Mouse (Mus musculus): ENCODE measurements around the gene Suv39h1.

- TF ChIP-seq CTCF (IDR thresholded peaks at IDR 0.05 in 2 of 3, conservative IDR thresholded peaks at IDR 0.05 in 1 of 3; ENCODE audit: control insufficient read depth in 1 of 3, insufficient read depth in 1 of 3, low read depth in 2 of 3, low read length in 3 of 3, poor library complexity in 1 of 3, severe bottlenecking in 1 of 3) (no peak), POLR2A (IDR thresholded peaks at IDR 0.05; ENCODE audit: control insufficient read depth in 1 of 2, insufficient read depth in 1 of 2, low read depth in 1 of 2, low read length in 2 of 2, poor library complexity in 1 of 2) (no peak), ZMIZ1 (IDR thresholded peaks at IDR 0.05; ENCODE audit: low read depth, low read length) (no peak), MAFK (IDR thresholded peaks at IDR 0.05; ENCODE audit: borderline replicate concordance, low read depth, low read length) (no peak), MXI1 (IDR thresholded peaks at IDR 0.05; ENCODE audit: low read depth, low read length) (no peak), SIN3A (IDR thresholded peaks at IDR 0.05; ENCODE audit: low read length) (no peak), ZC3H11A (IDR thresholded peaks at IDR 0.05; ENCODE audit: low read depth, low read length) (no peak), TCF12 (IDR thresholded peaks at IDR 0.05; ENCODE audit: low read depth, low read length) (peak; percentile 67), E2F4 (IDR thresholded peaks at IDR 0.05; ENCODE audit: borderline replicate concordance, low read depth, low read length) (no peak), ZNF384 (IDR thresholded peaks at IDR 0.05; ENCODE audit: low read depth, low read length) (no peak), CHD2 (IDR thresholded peaks at IDR 0.05; ENCODE audit: low read length) (no peak), TBP (IDR thresholded peaks at IDR 0.05; ENCODE audit: low read depth, low read length) (no peak)
Measured at GRCm38 (mm10) chrX:8117264-8117663, 42.7 kb upstream of the Suv39h1 start.

All from MEL (cell line).